Mouse (Mus musculus): Measurements from ENCODE around the gene Arfip1. TPM values are rescaled to one million over a fixed set of nuclear protein-coding genes. Genes with fewer than 3 reads are reported as not detected.

Gene Arfip1
- polyA plus RNA-seq, 1 experiment from 2014 or later, result 27.3 TPM

GRCm38 (mm10) chr3:84479293-84480005 is 103.0 kb downstream of the Arfip1 start:
- H3K4me1 ChIP-seq (ENCODE audit: control insufficient read depth, insufficient read depth, low read length), result peaks cover 8% of the 10 kb centered on the region; the same call in 1 of the 2 replicates
- no peaks in the 10 kb centered on the region for H3K9me3 ChIP-seq (ENCODE audit: control insufficient read depth, low read length)
- ATAC-seq (ENCODE audit: low FRiP score, low TSS enrichment) (peak; percentile 57), DNase-seq (peak; percentile 71)
- H3K27ac ChIP-seq (replicated peaks; ENCODE audit: low read depth, low read length), result no peak overlapping the region
- no peaks in the 10 kb centered on the region for H3K36me3 ChIP-seq (ENCODE audit: control insufficient read depth, insufficient read depth, low read length)
- peak overlapping the region; percentile 77 for H3K9ac ChIP-seq (replicated peaks; ENCODE audit: low read length)
- H3K4me3 ChIP-seq (replicated peaks; ENCODE audit: low read depth, low read length), result peak overlapping the region; percentile 65
- H3K27me3 ChIP-seq (ENCODE audit: control insufficient read depth, insufficient read depth, low read length), result peaks cover 34% of the 10 kb centered on the region
- H3K4me2 ChIP-seq (ENCODE audit: low read length), result peak overlapping the region; percentile 98
- under 1% methylated on average over 61 of the region's 61 CpGs for WGBS

DNA sequence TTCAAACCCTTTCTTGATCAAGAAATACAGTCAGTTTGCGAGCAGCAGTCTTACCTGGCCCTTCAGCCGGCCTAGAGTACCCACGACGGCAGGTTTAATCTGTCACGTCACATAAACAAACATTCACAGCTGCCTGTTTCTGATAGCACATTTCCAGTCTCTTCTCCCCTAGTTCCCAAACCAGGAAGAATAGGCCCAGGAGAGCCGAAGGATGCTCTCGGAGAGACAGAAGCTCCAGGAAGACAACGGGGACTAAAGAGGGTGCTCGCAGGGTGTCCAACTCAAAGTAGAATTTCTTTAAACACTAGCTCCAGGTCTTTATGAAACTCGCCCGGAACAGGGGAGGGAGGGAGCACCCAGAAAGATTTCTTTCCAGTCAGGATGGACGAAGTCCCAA is 103.5 kb downstream of the Arfip1 start:
- Histone ChIP-seq H3K27me3 (ENCODE audit: control insufficient read depth, insufficient read depth, low read length) (peaks cover 34% of the 10 kb centered on the region), H3K9me3 (ENCODE audit: control insufficient read depth, low read length) (no peaks in the 10 kb centered on the region), H3K4me3 (replicated peaks; ENCODE audit: low read depth, low read length) (peak overlapping the region; percentile 65), H3K27ac (replicated peaks; ENCODE audit: low read depth, low read length) (no peak overlapping the region), H3K9ac (replicated peaks; ENCODE audit: low read length) (peak overlapping the region; percentile 77), H3K4me2 (ENCODE audit: low read length) (peak overlapping the region; percentile 98), H3K36me3 (ENCODE audit: control insufficient read depth, insufficient read depth, low read length) (no peaks in the 10 kb centered on the region), H3K4me1 (ENCODE audit: control insufficient read depth, insufficient read depth, low read length) (peaks cover 8% of the 10 kb centered on the region; the same call in 1 of the 2 replicates)
- ATAC-seq (ENCODE audit: low FRiP score, low TSS enrichment), result no peak
- DNase-seq, result peak; percentile 35
- WGBS, result 4% methylated on average over 12 of the region's 12 CpGs

DNA sequence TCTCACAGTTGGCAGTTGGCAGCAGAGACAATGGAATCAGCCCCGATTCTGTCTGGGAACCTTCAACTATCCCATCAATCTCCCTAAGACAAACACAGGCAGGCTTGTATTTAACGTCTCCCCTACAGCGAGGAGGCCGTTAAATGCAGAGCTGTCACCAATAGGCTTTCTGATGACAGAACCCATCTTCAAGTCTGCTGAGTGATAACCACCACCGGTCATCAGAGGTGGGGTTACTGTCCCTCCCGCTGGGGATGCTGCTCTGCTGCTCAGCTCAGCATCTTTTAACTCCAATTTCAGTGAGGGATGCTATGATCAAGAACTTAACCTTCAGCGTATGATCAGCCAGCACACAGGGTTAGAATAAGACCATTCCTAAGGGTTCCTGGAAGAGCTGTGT is 104.2 kb downstream of the Arfip1 start:
- DNase-seq (no peak), ATAC-seq (ENCODE audit: low FRiP score, low TSS enrichment) (no peak)
- peaks cover 34% of the 10 kb centered on the region for H3K27me3 ChIP-seq (ENCODE audit: control insufficient read depth, insufficient read depth, low read length)
- H3K36me3 ChIP-seq (ENCODE audit: control insufficient read depth, insufficient read depth, low read length), result no peaks in the 10 kb centered on the region
- peaks cover 8% of the 10 kb centered on the region; the same call in 1 of the 2 replicates for H3K4me1 ChIP-seq (ENCODE audit: control insufficient read depth, insufficient read depth, low read length)
- 7% methylated on average over 7 of the region's 7 CpGs for WGBS
- H3K4me3 ChIP-seq (replicated peaks; ENCODE audit: low read depth, low read length), result no peak overlapping the region
- peak overlapping the region; percentile 98 for H3K4me2 ChIP-seq (ENCODE audit: low read length)
- H3K9ac ChIP-seq (replicated peaks; ENCODE audit: low read length), result no peak overlapping the region
- no peak overlapping the region for H3K27ac ChIP-seq (replicated peaks; ENCODE audit: low read depth, low read length)
- H3K9me3 ChIP-seq (ENCODE audit: control insufficient read depth, low read length), result no peaks in the 10 kb centered on the region

DNA sequence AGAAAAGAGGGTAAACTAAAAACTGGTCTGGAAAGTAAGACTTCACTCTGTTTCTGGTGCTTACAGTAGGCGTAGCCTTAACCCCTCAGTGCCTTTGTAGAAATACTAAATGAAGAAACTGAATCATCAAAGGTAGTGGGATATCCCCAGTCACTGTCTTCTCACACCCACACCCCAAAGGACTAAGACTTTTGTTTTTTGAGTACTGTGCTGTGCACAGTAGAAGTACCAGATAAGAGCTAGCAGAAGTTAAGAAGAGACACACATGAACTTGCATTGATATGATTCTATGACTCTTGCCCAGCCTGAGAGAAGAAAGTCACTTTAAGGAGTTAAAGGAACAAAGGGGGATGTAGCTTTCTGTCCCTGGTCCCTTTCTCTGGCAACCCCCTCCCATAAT is 104.9 kb downstream of the Arfip1 start:
- ATAC-seq (ENCODE audit: low FRiP score, low TSS enrichment) (no peak), DNase-seq (no peak)
- H3K27me3 ChIP-seq (ENCODE audit: control insufficient read depth, insufficient read depth, low read length), result peaks cover 34% of the 10 kb centered on the region
- H3K27ac ChIP-seq (replicated peaks; ENCODE audit: low read depth, low read length), result no peak overlapping the region
- no peaks in the 10 kb centered on the region for H3K36me3 ChIP-seq (ENCODE audit: control insufficient read depth, insufficient read depth, low read length)
- peak overlapping the region; percentile 98; the same call in 1 of the 2 replicates for H3K4me2 ChIP-seq (ENCODE audit: low read length)
- H3K4me3 ChIP-seq (replicated peaks; ENCODE audit: low read depth, low read length), result no peak overlapping the region
- WGBS, result 100% methylated on average over 1 of the region's 1 CpGs
- H3K9ac ChIP-seq (replicated peaks; ENCODE audit: low read length), result no peak overlapping the region
- peaks cover 8% of the 10 kb centered on the region; the same call in 1 of the 2 replicates for H3K4me1 ChIP-seq (ENCODE audit: control insufficient read depth, insufficient read depth, low read length)
- H3K9me3 ChIP-seq (ENCODE audit: control insufficient read depth, low read length), result no peaks in the 10 kb centered on the region

- WGBS, result 93% methylated on average over 12 of the region's 12 CpGs
These were observed 107.2 kb downstream of the Arfip1 start for GRCm38 (mm10) chr3:84474981-84475775.

GRCm38 (mm10) chr3:84474398-84474797 is 108.0 kb downstream of the Arfip1 start:
- Histone ChIP-seq H3K4me1 (ENCODE audit: control insufficient read depth, insufficient read depth, low read length) (peaks cover 8% of the 10 kb centered on the region; the same call in 1 of the 2 replicates), H3K4me3 (replicated peaks; ENCODE audit: low read depth, low read length) (no peak overlapping the region), H3K27me3 (ENCODE audit: control insufficient read depth, insufficient read depth, low read length) (peaks cover 24% of the 10 kb centered on the region), H3K9ac (replicated peaks; ENCODE audit: low read length) (no peak overlapping the region), H3K36me3 (ENCODE audit: control insufficient read depth, insufficient read depth, low read length) (no peaks in the 10 kb centered on the region), H3K9me3 (ENCODE audit: control insufficient read depth, low read length) (no peaks in the 10 kb centered on the region), H3K27ac (replicated peaks; ENCODE audit: low read depth, low read length) (no peak overlapping the region), H3K4me2 (ENCODE audit: low read length) (no peak overlapping the region)
- 92% methylated on average over 6 of the region's 6 CpGs for WGBS
- DNase-seq (no peak), ATAC-seq (ENCODE audit: low FRiP score, low TSS enrichment) (no peak)

More at GRCm38 (mm10) chr3:84474981-84475775, 107.2 kb downstream of the Arfip1 start:
- DNase-seq (no peak), ATAC-seq (ENCODE audit: low FRiP score, low TSS enrichment) (no peak)
- Histone ChIP-seq H3K4me2 (ENCODE audit: low read length) (no peak overlapping the region), H3K4me1 (ENCODE audit: control insufficient read depth, insufficient read depth, low read length) (peaks cover 8% of the 10 kb centered on the region; the same call in 1 of the 2 replicates), H3K4me3 (replicated peaks; ENCODE audit: low read depth, low read length) (no peak overlapping the region), H3K36me3 (ENCODE audit: control insufficient read depth, insufficient read depth, low read length) (no peaks in the 10 kb centered on the region), H3K27me3 (ENCODE audit: control insufficient read depth, insufficient read depth, low read length) (peaks cover 26% of the 10 kb centered on the region), H3K9me3 (ENCODE audit: control insufficient read depth, low read length) (no peaks in the 10 kb centered on the region), H3K9ac (replicated peaks; ENCODE audit: low read length) (no peak overlapping the region), H3K27ac (replicated peaks; ENCODE audit: low read depth, low read length) (no peak overlapping the region)

DNA sequence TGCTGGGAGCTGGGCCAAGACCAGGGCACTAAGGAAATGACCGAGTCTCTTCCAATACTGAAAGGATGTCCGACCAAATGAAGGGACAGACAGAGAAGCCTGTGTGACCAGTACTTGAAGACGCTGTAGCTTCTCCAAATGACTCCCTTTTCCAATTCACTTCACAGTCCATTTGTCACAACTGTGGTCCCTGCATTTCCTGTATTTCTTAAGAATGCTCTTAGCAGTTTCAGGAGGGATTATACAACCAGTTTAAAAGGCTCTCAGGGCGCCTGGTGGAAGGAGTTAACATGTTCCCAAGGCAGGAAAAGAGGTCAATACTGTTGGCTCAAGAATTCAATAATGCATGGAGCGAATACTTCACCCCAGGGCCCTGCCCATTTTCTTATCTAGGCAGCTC is 109.5 kb downstream of the Arfip1 start:
- WGBS, result 77% methylated on average over 5 of the region's 5 CpGs

GRCm38 (mm10) chr3:84472527-84472926 is 109.9 kb downstream of the Arfip1 start:
- H3K27me3 ChIP-seq (ENCODE audit: control insufficient read depth, insufficient read depth, low read length), result peaks cover 7% of the 10 kb centered on the region
- no peak overlapping the region for H3K9ac ChIP-seq (replicated peaks; ENCODE audit: low read length)
- H3K4me2 ChIP-seq (ENCODE audit: low read length), result no peak overlapping the region
- H3K27ac ChIP-seq (replicated peaks; ENCODE audit: low read depth, low read length), result no peak overlapping the region
- ATAC-seq (ENCODE audit: low FRiP score, low TSS enrichment), result no peak
- no peak for DNase-seq
- H3K4me1 ChIP-seq (ENCODE audit: control insufficient read depth, insufficient read depth, low read length), result peaks cover 6% of the 10 kb centered on the region; the same call in 1 of the 2 replicates
- no peaks in the 10 kb centered on the region for H3K36me3 ChIP-seq (ENCODE audit: control insufficient read depth, insufficient read depth, low read length)
- no peak overlapping the region for H3K4me3 ChIP-seq (replicated peaks; ENCODE audit: low read depth, low read length)
- H3K9me3 ChIP-seq (ENCODE audit: control insufficient read depth, low read length), result no peaks in the 10 kb centered on the region
- WGBS, result 55% methylated on average over 3 of the region's 3 CpGs

More for the DNA sequence above, 109.5 kb downstream of the Arfip1 start:
- ATAC-seq (ENCODE audit: low FRiP score, low TSS enrichment), result no peak
- Histone ChIP-seq H3K4me1 (ENCODE audit: control insufficient read depth, insufficient read depth, low read length) (peaks cover 5% of the 10 kb centered on the region; the same call in 1 of the 2 replicates), H3K4me2 (ENCODE audit: low read length) (no peak overlapping the region), H3K4me3 (replicated peaks; ENCODE audit: low read depth, low read length) (no peak overlapping the region), H3K36me3 (ENCODE audit: control insufficient read depth, insufficient read depth, low read length) (no peaks in the 10 kb centered on the region), H3K27me3 (ENCODE audit: control insufficient read depth, insufficient read depth, low read length) (peaks cover 12% of the 10 kb centered on the region), H3K9ac (replicated peaks; ENCODE audit: low read length) (no peak overlapping the region), H3K9me3 (ENCODE audit: control insufficient read depth, low read length) (no peaks in the 10 kb centered on the region), H3K27ac (replicated peaks; ENCODE audit: low read depth, low read length) (no peak overlapping the region)
- DNase-seq, result no peak
